Mouse (Mus musculus): ENCODE data around the gene Ccdc148.

Ccdc148 gene

DNA sequence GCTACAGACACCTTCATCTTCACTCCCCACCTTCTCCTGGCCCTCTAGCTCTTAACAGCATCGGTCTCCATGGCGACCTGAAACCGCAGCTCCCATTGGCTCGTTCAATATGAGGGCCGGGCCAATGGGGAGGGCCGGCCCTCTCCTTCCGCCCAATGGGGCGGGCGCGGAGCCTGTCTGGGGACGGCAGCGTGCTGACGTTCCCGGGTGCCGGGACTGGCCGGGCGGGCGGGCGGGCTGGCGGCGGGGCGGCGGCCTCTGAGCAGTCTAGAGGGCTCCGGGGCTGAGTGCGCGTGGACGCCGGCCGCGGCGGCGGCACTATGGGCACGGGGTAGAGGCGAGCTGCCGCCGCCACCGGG, at the start of gene Ccdc148, which contains the start of gene Pkp4:
TSS of gene Ccdc148 (minus strand) at position 79 of the 359 bp plus-strand sequence.
TSS of gene Pkp4 (plus strand) at position 246 of the 359 bp plus-strand sequence.
- DNase-seq (ENCODE audit: low read depth, low spot score): peak; percentile 92

GRCm38 (mm10) chr2:59208276-59208675, 47.8 kb upstream of the Ccdc148 start:
- DNase-seq (ENCODE audit: low read depth, low spot score): no peak

- no peak for DNase-seq (ENCODE audit: low read depth, low spot score)
These were observed 47.2 kb upstream of the Ccdc148 start for GRCm38 (mm10) chr2:59207725-59208124.

- DNase-seq (ENCODE audit: low read depth, low spot score): no peak
These were observed 46.8 kb upstream of the Ccdc148 start for GRCm38 (mm10) chr2:59207240-59207639.

- DNase-seq (ENCODE audit: low read depth, low spot score): no peak
These were observed 45.7 kb upstream of the Ccdc148 start for GRCm38 (mm10) chr2:59206190-59206589.

DNA sequence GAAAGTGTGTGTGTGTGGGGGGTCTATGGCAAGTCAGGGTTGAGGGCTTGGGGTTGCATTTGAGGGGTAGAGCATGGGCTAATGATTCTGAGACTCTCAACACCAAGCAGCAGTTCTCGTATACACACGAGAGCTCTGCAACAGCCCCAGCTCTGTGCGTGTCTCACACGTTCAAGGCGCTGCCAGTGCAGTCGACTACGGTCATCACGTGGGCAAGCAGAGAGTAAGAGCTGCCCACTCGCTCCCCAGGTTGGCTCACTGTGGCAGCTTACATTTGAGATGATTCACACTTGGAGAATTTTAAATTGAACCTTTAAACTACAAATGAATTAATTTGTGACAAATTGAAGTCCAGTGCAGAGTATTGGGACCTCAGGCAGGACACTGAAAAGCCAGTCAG, 44.6 kb upstream of the Ccdc148 start:
- no peak for DNase-seq (ENCODE audit: low read depth, low spot score)

- DNase-seq (ENCODE audit: low read depth, low spot score): no peak
These were observed 43.3 kb upstream of the Ccdc148 start for GRCm38 (mm10) chr2:59203627-59204425.

GRCm38 (mm10) chr2:59202930-59203329, 42.4 kb upstream of the Ccdc148 start:
- DNase-seq (ENCODE audit: low read depth, low spot score): no peak

DNA sequence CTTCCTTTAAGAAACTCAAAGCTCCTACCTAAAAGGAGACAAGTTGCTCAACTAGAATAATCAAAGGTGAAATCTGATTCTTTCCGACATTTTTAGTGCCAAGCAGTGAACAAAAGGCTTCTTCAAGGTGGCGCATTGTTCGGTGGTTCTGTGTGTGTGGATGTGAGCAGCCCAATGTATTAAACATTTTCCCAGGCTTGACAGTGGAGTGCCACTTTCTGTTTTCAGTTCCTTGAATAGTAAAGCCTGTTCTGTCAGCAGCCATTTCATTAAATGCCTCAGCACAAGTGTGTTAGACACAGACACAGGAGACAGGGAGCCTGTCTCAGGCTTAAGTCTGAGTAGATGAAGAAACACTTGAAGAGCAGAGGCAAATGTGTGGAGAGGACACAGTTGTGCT, 40.0 kb upstream of the Ccdc148 start:
- no peak for DNase-seq (ENCODE audit: low read depth, low spot score)

DNA sequence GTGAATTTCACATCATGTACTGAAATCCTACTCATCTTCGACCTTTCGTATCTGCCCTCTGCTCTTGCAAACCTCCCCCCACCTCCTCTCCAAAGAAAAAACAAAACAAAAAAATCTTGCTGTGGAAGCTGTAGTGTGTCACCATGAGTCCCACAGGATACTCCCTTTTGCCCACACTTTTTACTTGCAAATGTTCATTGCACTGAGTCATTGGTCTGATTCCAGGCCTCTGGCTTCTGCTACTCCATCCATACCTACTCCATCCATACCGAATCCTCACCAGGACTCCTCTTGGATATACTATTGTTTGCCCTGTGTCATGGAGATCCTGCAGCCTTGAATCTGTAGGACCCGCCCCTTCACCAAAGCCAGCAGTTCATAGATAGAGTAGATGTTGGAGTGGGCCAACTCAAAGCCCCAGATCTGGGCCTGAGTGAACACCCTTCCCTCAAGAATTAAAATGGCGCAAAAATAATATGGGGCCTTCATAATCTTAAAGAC, 39.0 kb upstream of the Ccdc148 start:
- DNase-seq (ENCODE audit: low read depth, low spot score): no peak

DNA sequence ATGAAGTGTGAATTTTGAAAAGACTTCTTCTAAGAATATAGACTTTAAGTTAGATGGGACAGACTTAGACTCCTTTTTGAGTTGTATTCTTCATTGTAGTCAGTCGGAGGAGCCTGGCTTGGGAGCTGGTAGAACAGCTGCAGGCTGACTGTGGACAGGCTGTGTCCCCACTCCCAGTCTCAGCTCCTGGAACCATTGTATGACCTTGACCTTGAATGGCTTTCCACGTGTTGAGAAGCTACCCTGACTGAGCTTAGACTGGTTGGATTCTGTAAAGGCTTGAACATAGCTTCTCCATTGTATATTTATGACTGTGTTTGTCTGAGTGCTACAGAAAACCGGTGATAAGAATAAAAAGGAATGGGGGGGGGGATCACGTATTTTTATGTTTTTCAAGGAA, 36.7 kb upstream of the Ccdc148 start:
- no peak for DNase-seq (ENCODE audit: low read depth, low spot score)

- DNase-seq (ENCODE audit: low read depth, low spot score): no peak
These were observed 32.6 kb upstream of the Ccdc148 start for GRCm38 (mm10) chr2:59193117-59193516.

- no peak for DNase-seq (ENCODE audit: low read depth, low spot score)
These were observed 31.0 kb upstream of the Ccdc148 start for GRCm38 (mm10) chr2:59191466-59191865.

DNA sequence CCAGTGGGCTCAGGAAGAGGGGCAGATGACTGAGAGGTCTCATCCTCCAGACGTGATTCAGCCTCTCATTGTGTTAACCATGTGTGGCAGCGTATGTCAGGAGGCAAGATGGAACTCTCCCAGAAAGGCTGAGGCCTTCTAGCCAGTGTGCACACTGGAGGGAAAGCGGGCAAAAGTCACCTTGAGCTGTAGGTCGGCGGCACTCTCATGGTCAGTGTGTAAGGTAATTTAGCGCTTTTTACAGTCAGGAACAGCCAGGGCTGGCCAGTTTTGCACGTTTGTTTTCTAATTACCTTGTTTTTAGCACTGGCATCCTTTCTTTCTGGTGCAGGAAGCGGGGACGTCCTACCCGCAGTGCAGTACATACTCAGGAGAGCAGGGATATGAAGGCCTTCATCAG, 29.7 kb upstream of the Ccdc148 start:
- DNase-seq (ENCODE audit: low read depth, low spot score): no peak

DNA sequence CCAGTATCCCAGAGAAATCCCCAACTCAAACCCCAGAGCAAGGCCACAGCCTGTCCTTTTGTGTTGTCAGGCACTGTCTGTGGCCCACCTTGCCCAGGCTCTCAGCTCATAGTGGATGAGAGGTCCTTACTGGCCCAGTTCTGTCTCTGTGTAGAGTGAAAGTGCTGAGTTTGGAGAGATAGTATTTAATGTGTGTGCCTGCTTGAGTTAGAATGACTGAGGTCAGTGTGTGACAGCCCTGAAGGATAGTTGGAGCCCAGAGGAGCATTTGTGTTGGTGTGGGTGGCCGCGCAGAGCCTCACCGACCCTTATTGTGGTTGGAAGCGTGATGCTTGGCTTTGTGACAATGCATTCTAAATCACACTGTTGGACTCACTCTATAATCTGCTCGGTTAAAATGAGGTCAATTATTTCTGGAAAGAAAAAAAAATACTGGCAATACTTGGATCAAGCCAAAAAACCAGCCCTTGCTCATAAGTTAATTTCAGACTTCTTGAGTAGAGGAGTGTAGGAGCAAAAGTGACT, 29.2 kb upstream of the Ccdc148 start:
- no peak for DNase-seq (ENCODE audit: low read depth, low spot score)

GRCm38 (mm10) chr2:59188306-59188705, 27.8 kb upstream of the Ccdc148 start:
- no peak for DNase-seq (ENCODE audit: low read depth, low spot score)

- no peak for DNase-seq (ENCODE audit: low read depth, low spot score)
These were observed 26.5 kb upstream of the Ccdc148 start for GRCm38 (mm10) chr2:59186966-59187365.

DNA sequence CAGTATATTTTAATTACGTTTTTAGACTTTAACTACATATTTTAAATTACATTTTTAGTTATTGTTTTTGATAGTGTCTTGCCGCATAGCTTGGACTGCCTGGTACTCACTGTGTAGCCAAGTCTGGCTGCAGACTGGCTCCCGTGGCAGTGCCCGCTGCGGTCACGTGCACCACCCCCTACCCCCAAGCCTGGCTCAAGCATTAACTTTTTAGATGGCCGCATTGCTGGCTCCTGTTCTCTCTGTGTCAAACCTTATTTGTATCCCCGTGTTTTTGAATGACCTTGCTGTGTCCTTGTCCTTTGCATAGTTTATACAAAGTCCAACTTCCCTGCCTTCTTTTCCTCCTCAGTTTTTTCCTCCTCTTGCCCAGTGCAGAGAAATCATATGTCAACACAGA, 25.6 kb upstream of the Ccdc148 start:
- no peak for DNase-seq (ENCODE audit: low read depth, low spot score)

GRCm38 (mm10) chr2:59184107-59185064, 23.9 kb upstream of the Ccdc148 start:
- no peak for DNase-seq (ENCODE audit: low read depth, low spot score)

DNA sequence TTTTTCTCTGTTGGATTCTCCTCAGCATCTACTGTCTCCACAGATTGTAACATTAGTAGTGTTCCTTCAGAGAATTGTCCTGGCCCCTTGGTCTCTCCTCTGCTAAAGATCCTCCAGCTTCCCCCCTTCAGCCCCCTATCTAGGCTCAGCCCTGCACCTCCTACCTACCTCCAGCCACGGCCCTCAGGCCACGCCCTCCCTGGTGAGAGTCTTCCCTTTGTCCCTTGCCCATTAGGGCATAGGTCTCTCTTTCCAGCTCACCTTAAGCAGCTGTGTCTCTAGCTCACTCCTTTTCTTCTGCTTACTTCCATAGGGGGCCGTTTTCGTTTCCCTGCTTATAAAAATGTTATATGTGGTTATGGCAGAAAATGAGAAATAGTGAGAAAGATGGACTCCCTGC, 23.1 kb upstream of the Ccdc148 start:
- DNase-seq (ENCODE audit: low read depth, low spot score): no peak

GRCm38 (mm10) chr2:59181321-59182113, 21.0 kb upstream of the Ccdc148 start:
- DNase-seq (ENCODE audit: low read depth, low spot score): no peak
